Mouse (Mus musculus): ENCODE results near the gene Syt7.

DNA sequence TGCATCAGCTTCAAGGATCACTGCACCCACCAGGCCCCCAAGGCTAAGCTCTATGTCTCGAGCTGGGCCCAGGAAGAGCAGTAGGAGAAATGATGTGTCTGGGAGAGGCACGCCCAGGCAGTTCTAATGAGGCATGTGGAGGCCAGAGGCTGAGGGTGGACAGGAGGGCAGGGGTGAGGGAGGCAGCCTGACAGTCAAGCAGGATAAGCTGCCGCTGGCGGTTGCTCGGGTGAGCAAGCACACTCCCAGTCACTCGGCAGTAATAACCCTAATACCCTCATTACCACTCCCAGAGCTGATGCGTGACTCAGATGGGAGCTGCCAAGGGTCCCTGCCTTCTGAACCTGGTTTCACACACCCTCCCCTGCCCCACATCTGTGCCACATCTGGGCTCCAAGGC, 25.0 kb upstream of the Syt7 start:
- TF ChIP-seq POLR2A (IDR thresholded peaks at IDR 0.05; ENCODE audit: borderline replicate concordance, extremely low read depth, insufficient read depth, insufficient read length, poor library complexity, severe bottlenecking) (no peak), CTCF (IDR thresholded peaks at IDR 0.05; ENCODE audit: borderline replicate concordance, extremely low read depth, insufficient read depth, insufficient read length) (no peak)

Measured in brain, embryonic 14.5 days (tissue).